ENCODE assay signal across 8 mouse cellular contexts in the genomic region with DNA sequence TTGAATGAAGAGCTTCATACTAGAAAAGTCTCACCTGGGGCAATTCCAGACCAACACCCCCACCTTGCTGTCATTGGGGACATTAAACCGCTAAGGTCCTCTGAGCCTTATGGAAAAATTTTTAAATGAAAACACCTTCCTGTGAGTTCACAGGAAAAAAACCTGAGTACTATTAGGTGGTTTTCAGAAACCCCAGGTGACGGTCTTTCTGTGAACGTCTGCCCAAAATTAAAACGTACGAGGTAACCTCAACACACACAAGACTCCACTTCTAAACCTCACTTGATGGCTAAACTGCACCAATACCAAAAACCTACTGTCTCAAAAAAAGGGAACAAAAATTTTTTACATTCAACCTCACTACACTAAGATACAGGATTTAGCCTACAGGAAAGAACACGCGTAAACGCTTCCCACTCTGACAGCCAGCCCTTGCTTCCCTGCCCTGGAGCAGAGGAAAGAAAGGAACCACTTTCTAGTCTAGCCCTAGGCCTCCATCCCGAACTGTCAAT. TPM values are rescaled to one million over a fixed set of nuclear protein-coding genes. Genes with fewer than 3 reads are reported as not detected.
DNase-seq lines count a peak whose midpoint lies in the region; ATAC-seq and TF ChIP-seq lines count a peak whose summit lies in the region.

No protein-coding gene starts in this region.

- peak overlapping the region; percentile 95 for H3K4me3 ChIP-seq in lung, embryonic 14.5 days (ENCODE audit: low read depth, low read length)
- peak overlapping the region; percentile 94 for H3K4me3 ChIP-seq in embryonic facial prominence, embryonic 14.5 days (ENCODE audit: low read depth, low read length)
- peak overlapping the region; percentile 88 for H3K4me3 ChIP-seq in limb, embryonic 10.5 days
- H3K4me3 ChIP-seq in olfactory bulb, adult 2 months (ENCODE audit: insufficient read depth, low read depth, low read length) = peak overlapping the region; percentile 62

- no peak for TF ChIP-seq CTCF in lung, embryonic 14.5 days (IDR thresholded peaks at IDR 0.05; ENCODE audit: low read depth)
- no peak for TF ChIP-seq CTCF in olfactory bulb, adult 2 months (IDR thresholded peaks at IDR 0.05; ENCODE audit: insufficient read depth, low read depth, low read length)

- no peaks in the 10 kb centered on the region for H3K9me3 ChIP-seq in lung, embryonic 14.5 days (ENCODE audit: low read depth, low read length)
- H3K9me3 ChIP-seq in embryonic facial prominence, embryonic 14.5 days (ENCODE audit: control insufficient read depth, low read length) = no peaks in the 10 kb centered on the region
- H3K9me3 ChIP-seq in limb, embryonic 10.5 days (replicated peaks) = no peaks in the 10 kb centered on the region

- no peak for ATAC-seq in lung, embryonic 14.5 days (ENCODE audit: insufficient read depth)
- no peak for ATAC-seq in embryonic facial prominence, embryonic 14.5 days (ENCODE audit: low read depth)

- peaks cover 16% of the 10 kb centered on the region for H3K4me1 ChIP-seq in lung, embryonic 14.5 days (ENCODE audit: insufficient read depth)
- peaks cover 32% of the 10 kb centered on the region for H3K4me1 ChIP-seq in embryonic facial prominence, embryonic 14.5 days (ENCODE audit: control insufficient read depth, insufficient read depth, low read length)
- peaks cover 43% of the 10 kb centered on the region for H3K4me1 ChIP-seq in limb, embryonic 10.5 days
- H3K4me1 ChIP-seq in olfactory bulb, adult 2 months (ENCODE audit: control insufficient read depth, insufficient read depth, low read length) = peaks cover 36% of the 10 kb centered on the region

- peaks cover 14% of the 10 kb centered on the region for H3K36me3 ChIP-seq in lung, embryonic 14.5 days (ENCODE audit: insufficient read depth)
- H3K36me3 ChIP-seq in embryonic facial prominence, embryonic 14.5 days (ENCODE audit: control insufficient read depth, insufficient read depth, low read length) = peaks cover 21% of the 10 kb centered on the region; the same call in 1 of the 2 replicates
- H3K36me3 ChIP-seq in limb, embryonic 10.5 days = peaks cover 30% of the 10 kb centered on the region

- no peak for TF ChIP-seq POLR2A in olfactory bulb, adult 2 months (IDR thresholded peaks at IDR 0.05; ENCODE audit: insufficient read depth, low read depth, low read length)

- H3K27me3 ChIP-seq in lung, embryonic 14.5 days (ENCODE audit: insufficient read depth, low read length) = no peaks in the 10 kb centered on the region
- H3K27me3 ChIP-seq in embryonic facial prominence, embryonic 14.5 days (replicated peaks; ENCODE audit: control insufficient read depth, insufficient read depth, low read length) = no peaks in the 10 kb centered on the region
- no peaks in the 10 kb centered on the region for H3K27me3 ChIP-seq in limb, embryonic 10.5 days (ENCODE audit: low read depth, poor library complexity, severe bottlenecking)

- peak overlapping the region; percentile 46; the same call in 1 of the 2 replicates for H3K27ac ChIP-seq in lung, embryonic 14.5 days (ENCODE audit: low read depth)
- 0 out of 2 replicates have a peak overlapping the region, but pooled peaks have one; percentile 93 for H3K27ac ChIP-seq in embryonic facial prominence, embryonic 14.5 days (replicated peaks; ENCODE audit: low read depth, low read length)
- peak overlapping the region; percentile 98 for H3K27ac ChIP-seq in limb, embryonic 10.5 days
- H3K27ac ChIP-seq in olfactory bulb, adult 2 months (ENCODE audit: insufficient read depth, low read depth, low read length) = no peak overlapping the region; the same call in 1 of the 2 replicates

- H3K9ac ChIP-seq in lung, embryonic 14.5 days = peak overlapping the region; percentile 87
- peak overlapping the region; percentile 89 for H3K9ac ChIP-seq in embryonic facial prominence, embryonic 14.5 days (ENCODE audit: low read depth, low read length)

- no peak for DNase-seq in lung, embryonic 14.5 days
- DNase-seq in lung, postnatal 4 days = no peak
- no peak for DNase-seq in embryonic facial prominence, embryonic 14.5 days (ENCODE audit: low spot score)
- no peak for DNase-seq in limb, embryonic 10.5 days (ENCODE audit: low spot score)
- DNase-seq in right cerebral cortex, adult 2 months (ENCODE audit: low spot score in 2 of 2) = no peak
- DNase-seq in layer of hippocampus, adult 8-10 months (ENCODE audit: low spot score in 2 of 2) = no peak
- no peak for DNase-seq in left cerebral cortex, postnatal 25 days (ENCODE audit: low spot score in 2 of 2)

- peak overlapping the region; percentile 96 for H3K4me2 ChIP-seq in lung, embryonic 14.5 days
- H3K4me2 ChIP-seq in embryonic facial prominence, embryonic 14.5 days (ENCODE audit: low read depth, low read length) = peak overlapping the region; percentile 86

- intact Hi-C loops in left cerebral cortex, postnatal 25 days (cut with DNase I) = no loop called here

- under 1% methylated on average over 9 of the region's 9 CpGs for WGBS in lung, embryonic 14.5 days
- WGBS in embryonic facial prominence, embryonic 14.5 days = under 1% methylated on average over 9 of the region's 9 CpGs
- 2% methylated on average over 9 of the region's 9 CpGs for WGBS in limb, embryonic 10.5 days
- 4% methylated on average over 9 of the region's 9 CpGs for WGBS in olfactory bulb, adult 2 months

RNA-seq across cellular contexts. Expression of gene Nsun2, which starts 0.6 kb away (rescaled TPM):
- polyA plus RNA-seq in lung, embryonic 14.5 days (2014; fragmentation: Nextera tagmentation; extraction: Ambion mirVana) = 130 TPM in 2 replicates
- 112 and 128 TPM in 2 replicates for polyA plus RNA-seq in embryonic facial prominence, embryonic 14.5 days (2014; fragmentation: Nextera tagmentation; extraction: Ambion mirVana)
- 172 and 198 TPM in 2 replicates for polyA plus RNA-seq in limb, embryonic 10.5 days (2016; fragmentation: Nextera tagmentation; extraction: Ambion mirVana)
- polyA plus RNA-seq in olfactory bulb, adult 2 months (2012; ENCODE audit: insufficient read depth, insufficient read length, low replicate concordance, missing spikeins) = not detected in 2 replicates
- 100 to 1,000 TPM in 2 of 4 experiments, 10 to 100 TPM in 2; 86.2 to 110 (median 100) TPM for total RNA-seq in layer of hippocampus, adult 8-10 months (2022)
- 10 to 100 TPM; 70.9 to 76.9 TPM for total RNA-seq in left cerebral cortex, postnatal 25 days (2021)

RNA-seq across cellular contexts. Expression of gene Tent4a, which starts 1.5 kb away (rescaled TPM):
- polyA plus RNA-seq in lung, embryonic 14.5 days (2014; fragmentation: Nextera tagmentation; extraction: Ambion mirVana) = 7.5 and 8.9 TPM in 2 replicates
- polyA plus RNA-seq in embryonic facial prominence, embryonic 14.5 days (2014; fragmentation: Nextera tagmentation; extraction: Ambion mirVana) = 7.7 and 7.8 TPM in 2 replicates
- polyA plus RNA-seq in limb, embryonic 10.5 days (2016; fragmentation: Nextera tagmentation; extraction: Ambion mirVana) = 6.0 TPM in 2 replicates
- not detected in 2 replicates for polyA plus RNA-seq in olfactory bulb, adult 2 months (2012; ENCODE audit: insufficient read depth, insufficient read length, low replicate concordance, missing spikeins)
- 10 to 100 TPM; 43.8 to 51.2 (median 47.3) TPM for total RNA-seq in layer of hippocampus, adult 8-10 months (2022)
- 10 to 100 TPM; 40.4 to 42.2 TPM for total RNA-seq in left cerebral cortex, postnatal 25 days (2021)
